Mouse (Mus musculus): ENCODE data around the gene Wdr38. TPM values are rescaled to one million over a fixed set of nuclear protein-coding genes. Genes with fewer than 3 reads are reported as not detected.

Gene Wdr38
- polyA plus RNA-seq (2015; fragmentation: Illumina TruSeq; extraction: RNeasy Lipid Tissue Mini Kit (QIAGEN cat#74804); ENCODE audit: insufficient read depth, low replicate concordance): 1.4 TPM

DNA sequence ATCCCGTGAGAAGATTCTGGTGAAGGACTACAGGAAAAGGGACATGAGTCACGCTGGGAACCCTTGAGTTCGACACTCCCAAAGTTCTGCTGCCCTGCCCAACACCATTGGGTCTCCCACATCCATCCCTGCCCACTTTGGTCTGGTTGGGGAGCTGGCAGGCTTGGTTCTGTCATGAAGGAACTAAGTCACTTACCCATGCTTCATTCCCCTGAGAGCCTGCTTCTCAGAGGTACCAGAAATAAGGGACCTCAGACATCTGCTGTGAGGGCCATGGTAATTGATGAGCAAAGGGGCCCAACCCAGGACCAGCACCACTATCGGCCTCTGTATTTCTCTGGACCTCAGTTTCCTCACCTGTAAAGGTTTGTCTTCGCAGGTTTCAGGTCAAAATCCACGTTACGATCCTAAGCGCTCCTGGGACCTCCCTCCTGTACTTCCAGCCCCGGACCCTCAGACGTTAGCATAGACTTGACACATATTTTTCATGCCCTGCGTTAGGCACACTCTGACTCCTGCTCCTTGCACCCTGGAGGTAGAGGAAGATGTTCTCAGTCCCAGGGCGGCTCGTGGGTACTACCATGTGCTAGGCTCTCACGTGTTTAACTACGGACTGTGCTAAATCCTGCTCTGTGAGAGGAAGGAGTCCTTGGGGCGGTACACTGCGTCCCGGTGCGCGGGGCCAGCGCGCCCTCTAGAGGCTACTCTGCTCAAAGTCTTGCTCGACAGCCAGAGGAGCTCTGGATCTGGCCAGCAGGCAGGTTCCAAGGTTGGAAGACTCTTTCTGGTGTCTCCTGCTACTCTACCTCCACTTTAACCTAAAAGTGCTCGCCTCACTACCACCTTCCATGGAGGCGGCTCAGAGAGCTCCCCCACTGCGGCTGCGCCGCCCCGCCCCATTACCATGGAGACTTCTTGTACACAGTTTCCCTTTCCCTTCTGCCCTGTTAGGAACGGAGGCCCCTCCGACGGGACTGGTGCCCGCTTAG, at the start of gene Wdr38:
TSS of gene Wdr38 (plus strand) at position 91 of the 989 bp plus-strand sequence.

GRCm38 (mm10) chr2:39004880-39005435, 7.7 kb downstream of the Wdr38 start, which contains the start of gene Arpc5l:
Arpc5l (plus strand) TSS chr2:39005348.

DNA sequence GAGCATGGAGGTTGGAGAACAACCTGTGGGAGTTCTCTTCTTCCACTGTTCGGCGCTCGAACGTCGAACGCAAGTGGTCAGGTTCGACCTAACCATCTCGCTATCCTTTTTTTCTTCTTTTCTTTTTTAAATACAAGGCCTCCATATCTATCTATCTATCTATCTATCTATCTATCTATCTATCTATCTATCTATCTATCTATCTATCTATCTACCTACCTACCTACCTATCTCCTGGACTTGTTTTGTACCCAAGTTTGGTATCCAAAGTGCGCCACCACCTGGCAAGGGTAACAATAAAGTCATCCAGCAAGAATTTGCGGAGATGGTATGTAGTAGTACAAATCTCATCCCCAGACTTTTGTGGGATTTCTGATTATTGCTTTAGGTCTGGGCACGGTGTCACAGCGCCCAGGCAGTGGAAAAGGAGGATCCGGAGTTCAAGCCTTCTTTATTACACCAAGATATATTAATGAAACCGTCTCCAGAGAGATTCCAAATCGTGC, 8.4 kb downstream of the Wdr38 start, which contains the start of gene Rpl35:
TSS of gene Rpl35 (minus strand) at position 51 of the 506 bp plus-strand sequence.

Other genes with a start within 250 kb of the Wdr38 start
- gene Nr6a1, start 69.8 kb upstream of the Wdr38 start, polyA plus RNA-seq (2015; fragmentation: Illumina TruSeq; extraction: RNeasy Lipid Tissue Mini Kit (QIAGEN cat#74804); ENCODE audit: insufficient read depth, low replicate concordance): 1.5 TPM
- 6.7 TPM for gene Olfml2a, start 65.5 kb upstream of the Wdr38 start, polyA plus RNA-seq (2015; fragmentation: Illumina TruSeq; extraction: RNeasy Lipid Tissue Mini Kit (QIAGEN cat#74804); ENCODE audit: insufficient read depth, low replicate concordance)
- gene Arpc5l, start 7.9 kb downstream of the Wdr38 start, polyA plus RNA-seq (2015; fragmentation: Illumina TruSeq; extraction: RNeasy Lipid Tissue Mini Kit (QIAGEN cat#74804); ENCODE audit: insufficient read depth, low replicate concordance): 273 TPM
- gene Rpl35, start 8.1 kb downstream of the Wdr38 start, polyA plus RNA-seq (2015; fragmentation: Illumina TruSeq; extraction: RNeasy Lipid Tissue Mini Kit (QIAGEN cat#74804); ENCODE audit: insufficient read depth, low replicate concordance): 803 TPM
- gene Golga1, start 68.1 kb downstream of the Wdr38 start, polyA plus RNA-seq (2015; fragmentation: Illumina TruSeq; extraction: RNeasy Lipid Tissue Mini Kit (QIAGEN cat#74804); ENCODE audit: insufficient read depth, low replicate concordance): 53.1 TPM
- gene Scai, start 193.3 kb downstream of the Wdr38 start, polyA plus RNA-seq (2015; fragmentation: Illumina TruSeq; extraction: RNeasy Lipid Tissue Mini Kit (QIAGEN cat#74804); ENCODE audit: insufficient read depth, low replicate concordance): 24.6 TPM
- gene Ppp6c, start 229.0 kb downstream of the Wdr38 start, polyA plus RNA-seq (2015; fragmentation: Illumina TruSeq; extraction: RNeasy Lipid Tissue Mini Kit (QIAGEN cat#74804); ENCODE audit: insufficient read depth, low replicate concordance): 101 TPM